Mouse (Mus musculus) intestine, postnatal 0 days (tissue): ENCODE measurements around the gene Litaf. TPM values are rescaled to one million over a fixed set of nuclear protein-coding genes. Genes with fewer than 3 reads are reported as not detected.

Experiments
- ATAC-seq: fragments of 200-750 bp; cut with Nextera tagmentation; 2 replicates; pipeline ENCODE4 v1.8.0; 2017; ENCODE audit warnings: mild to moderate bottlenecking, moderate TSS enrichment, moderate library complexity
- H3K27ac ChIP-seq: fragments of 300-500 bp; sonication (generic); 2 replicates; pipeline ENCODE4 v1.5.1; 2014; ENCODE audit warnings: mild to moderate bottlenecking, low read depth, low read length, moderate library complexity
- H3K27me3 ChIP-seq: fragments of 300-500 bp; sonication (generic); replicated peaks from 2 replicates; pipeline ENCODE4 v1.6.1; 2014; ENCODE audit warnings: low read length, mixed read lengths; ENCODE audit not compliant: control insufficient read depth, insufficient read depth
- H3K36me3 ChIP-seq: fragments of 300-500 bp; sonication (generic); 2 replicates; pipeline ENCODE4 v1.6.1; 2014; ENCODE audit warnings: mild to moderate bottlenecking, moderate library complexity; ENCODE audit not compliant: control insufficient read depth, insufficient read depth
- H3K4me1 ChIP-seq: fragments of 300-500 bp; sonication (generic); replicated peaks from 2 replicates; pipeline ENCODE4 v1.6.1; 2014; ENCODE audit warnings: antibody characterized with exemption, low read length, mixed read lengths; ENCODE audit not compliant: control insufficient read depth, insufficient read depth
- H3K4me2 ChIP-seq: fragments of 300-500 bp; sonication (generic); replicated peaks from 2 replicates; pipeline ENCODE4 v1.6.1; 2014; ENCODE audit warnings: low read depth, mild to moderate bottlenecking, moderate library complexity
- H3K4me3 ChIP-seq: fragments of 300-500 bp; sonication (generic); 2 replicates; pipeline ENCODE4 v1.5.1; 2014; ENCODE audit warnings: low read depth, low read length
- H3K9ac ChIP-seq: fragments of 300-500 bp; sonication (generic); 2 replicates; pipeline ENCODE4 v1.6.1; 2014; ENCODE audit warnings: mild to moderate bottlenecking, low read depth, low read length
- H3K9me3 ChIP-seq: fragments of 300-500 bp; sonication (generic); 2 replicates; pipeline ENCODE4 v1.6.1; 2016; ENCODE audit warnings: mixed run types; ENCODE audit not compliant: control insufficient read depth
- CTCF ChIP-seq: sonication (generic); IDR thresholded peaks from 2 replicates; pipeline ENCODE4 v1.5.1; 2016; ENCODE audit warnings: low read depth, mild to moderate bottlenecking, control low read depth, antibody characterized with exemption, moderate library complexity
- WGBS: fragments of 180-500 bp; shearing (Covaris S2); extraction: QIAGEN DNeasy Blood & Tissue Kit; methylation state at CpG from one replicate; pipeline ENCODE4 v1.1.7; 2014; 5-methylcytosine and 5-hydroxymethylcytosine counted together
- polyA plus RNA-seq: library from polyadenylated mRNA; unstranded; fragments of >200 nt; fragmentation: Nextera tagmentation; extraction: Ambion mirVana; gene quantifications from 2 replicates; pipeline ENCODE4 v1.2.1, GENCODE M21; 2015

The Litaf gene
- polyA plus RNA-seq, 1 experiment from 2014 or later, result 168 TPM

DNA sequence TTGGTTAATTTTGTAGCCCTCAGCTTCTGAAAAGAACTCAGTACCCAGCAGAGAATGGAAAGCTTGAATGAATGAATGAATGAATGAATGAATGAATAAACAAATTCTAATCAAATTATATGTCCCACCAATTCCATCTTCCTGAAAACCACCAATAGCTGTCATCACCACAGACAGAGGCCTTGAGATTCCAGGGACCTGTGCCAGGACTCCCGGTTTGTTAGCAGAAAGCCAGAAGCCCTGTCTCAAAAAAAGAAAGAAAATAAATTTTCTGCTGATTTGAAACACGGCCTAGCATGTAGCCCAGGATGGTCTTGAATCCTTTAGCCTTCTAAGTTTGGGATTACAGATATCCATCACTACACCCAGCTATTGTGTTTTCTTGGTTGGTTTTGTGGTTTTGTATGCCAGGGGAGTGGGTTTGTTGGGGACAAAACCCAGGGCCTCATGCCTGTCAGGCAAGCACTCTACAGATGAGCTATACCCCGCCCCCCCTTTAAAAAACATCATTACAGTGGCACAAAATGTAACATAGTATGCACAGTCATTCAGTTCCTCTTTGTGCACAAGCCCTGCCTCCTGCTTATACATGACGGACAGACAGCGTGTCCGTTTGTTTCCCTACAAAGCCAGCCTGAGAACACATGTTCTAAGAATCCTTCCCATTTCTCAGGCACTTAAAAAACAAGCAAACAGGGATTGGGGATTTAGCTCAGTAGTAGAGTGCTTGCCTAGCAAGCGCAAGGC lies 120.4 kb downstream of the Litaf start:
- no peaks in the 10 kb centered on the region for H3K4me1 ChIP-seq
- no peak overlapping the region for H3K4me3 ChIP-seq
- no peak overlapping the region for H3K9ac ChIP-seq
- no peaks in the 10 kb centered on the region for H3K36me3 ChIP-seq
- 71% methylated on average over 7 of the region's 7 CpGs for WGBS
- H3K27me3 ChIP-seq, result no peaks in the 10 kb centered on the region
- no peak overlapping the region for H3K27ac ChIP-seq
- ATAC-seq, result no peak
- no peaks in the 10 kb centered on the region for H3K9me3 ChIP-seq
- no peak overlapping the region for H3K4me2 ChIP-seq
- no peak for TF ChIP-seq CTCF

DNA sequence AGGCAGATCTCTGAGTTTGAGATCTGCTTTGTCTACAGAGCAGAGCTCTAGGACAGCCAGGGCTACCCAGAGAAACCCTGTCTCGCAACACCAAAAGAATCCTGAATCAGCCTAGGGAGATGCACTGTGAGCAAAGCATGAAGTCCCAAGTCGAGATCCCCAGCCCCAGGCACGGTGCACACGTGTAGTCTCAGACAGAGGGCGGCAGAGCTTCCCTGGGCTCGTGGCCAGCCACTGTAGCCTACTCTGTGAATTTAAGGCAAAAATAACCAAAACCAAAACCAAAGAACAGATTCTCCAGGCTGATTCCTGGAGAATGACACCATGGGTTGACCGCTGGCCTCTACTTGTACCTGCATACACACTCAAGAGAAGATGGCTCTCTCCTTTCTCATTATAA lies 121.4 kb downstream of the Litaf start:
- Histone ChIP-seq H3K9me3 (no peaks in the 10 kb centered on the region), H3K4me1 (no peaks in the 10 kb centered on the region), H3K9ac (no peak overlapping the region), H3K27ac (no peak overlapping the region), H3K36me3 (no peaks in the 10 kb centered on the region), H3K4me2 (no peak overlapping the region), H3K4me3 (no peak overlapping the region), H3K27me3 (no peaks in the 10 kb centered on the region)
- WGBS, result 82% methylated on average over 7 of the region's 7 CpGs
- TF ChIP-seq CTCF, result peak; percentile 17; the same call in 1 of the 2 replicates
- ATAC-seq, result no peak

DNA sequence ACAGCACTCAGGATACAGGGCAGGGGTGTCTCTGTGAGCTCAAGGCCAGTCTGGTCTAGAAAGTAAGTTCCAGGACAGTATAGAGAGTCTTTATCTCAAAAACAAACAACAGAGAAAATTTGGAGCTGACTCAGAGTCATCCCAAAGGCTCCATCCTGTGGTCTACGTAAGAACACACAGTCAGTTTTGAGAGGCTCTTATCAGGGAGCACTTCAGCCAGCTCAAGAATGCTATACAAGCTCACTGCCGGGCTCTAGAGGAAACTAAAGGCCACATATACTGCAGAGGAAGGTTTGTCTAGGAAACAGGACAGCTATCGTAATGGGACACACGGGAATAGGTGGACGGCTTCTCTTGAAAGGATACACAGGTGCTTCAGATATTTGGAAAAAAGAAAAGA lies 122.7 kb downstream of the Litaf start:
- peak; percentile 41 for TF ChIP-seq CTCF
- no peaks in the 10 kb centered on the region for H3K27me3 ChIP-seq
- 56% methylated on average over 5 of the region's 5 CpGs for WGBS

DNA sequence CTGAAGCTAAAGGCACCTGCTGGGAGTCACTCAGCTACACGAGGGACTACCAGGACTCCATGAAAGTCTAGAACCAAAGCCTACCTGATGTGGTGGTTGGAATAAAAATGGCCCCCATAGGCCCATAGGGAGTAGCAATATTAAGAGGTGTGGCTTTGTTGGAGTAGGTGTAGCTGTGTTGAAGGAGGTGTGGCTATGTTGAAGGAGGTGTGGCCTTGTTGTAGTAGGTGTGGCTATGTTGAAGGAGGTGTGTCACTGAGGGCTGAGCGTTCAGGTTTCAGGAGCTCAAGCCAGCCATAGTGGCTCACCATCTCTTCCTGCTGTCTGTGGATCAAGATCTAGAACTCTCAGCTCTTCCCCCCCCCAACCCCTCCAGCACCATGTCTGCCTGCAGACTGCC lies 125.3 kb downstream of the Litaf start:
- no peak overlapping the region for H3K27ac ChIP-seq
- no peak for ATAC-seq
- H3K4me2 ChIP-seq, result no peak overlapping the region
- H3K4me1 ChIP-seq, result no peaks in the 10 kb centered on the region
- no peaks in the 10 kb centered on the region for H3K9me3 ChIP-seq
- H3K27me3 ChIP-seq, result no peaks in the 10 kb centered on the region
- H3K36me3 ChIP-seq, result no peaks in the 10 kb centered on the region
- no peak overlapping the region for H3K9ac ChIP-seq
- no peak overlapping the region for H3K4me3 ChIP-seq
- 90% methylated on average over 2 of the region's 2 CpGs for WGBS
- no peak for TF ChIP-seq CTCF

More for the DNA sequence above, 122.7 kb downstream of the Litaf start:
- Histone ChIP-seq H3K4me1 (no peaks in the 10 kb centered on the region), H3K27ac (no peak overlapping the region), H3K4me2 (no peak overlapping the region), H3K9me3 (no peaks in the 10 kb centered on the region), H3K36me3 (no peaks in the 10 kb centered on the region), H3K4me3 (no peak overlapping the region), H3K9ac (no peak overlapping the region)
- no peak for ATAC-seq

DNA sequence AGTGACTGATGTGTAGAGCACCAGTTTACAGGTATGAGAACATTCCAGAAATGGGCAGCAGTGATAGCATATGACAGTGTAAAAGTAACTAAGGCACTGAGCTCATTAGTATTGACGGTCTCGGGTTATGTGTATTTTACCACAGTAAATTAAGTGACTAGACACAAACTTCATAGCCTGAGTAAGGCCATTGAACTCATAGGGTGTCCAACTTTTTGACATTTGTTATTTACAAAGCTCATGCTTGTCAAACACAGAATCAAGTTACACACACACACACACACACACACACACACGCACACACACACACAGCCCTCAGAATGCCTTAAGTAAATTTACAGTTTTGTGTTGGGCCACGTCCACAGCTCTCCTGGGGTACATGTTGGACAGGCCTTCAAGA lies 126.0 kb downstream of the Litaf start:
- 76% methylated on average over 4 of the region's 4 CpGs for WGBS
- H3K27me3 ChIP-seq, result no peaks in the 10 kb centered on the region
- no peaks in the 10 kb centered on the region for H3K9me3 ChIP-seq
- no peak overlapping the region for H3K4me3 ChIP-seq
- no peak for TF ChIP-seq CTCF
- no peak overlapping the region for H3K27ac ChIP-seq
- no peak overlapping the region for H3K4me2 ChIP-seq
- H3K9ac ChIP-seq, result no peak overlapping the region
- no peaks in the 10 kb centered on the region for H3K36me3 ChIP-seq
- no peak for ATAC-seq
- no peaks in the 10 kb centered on the region for H3K4me1 ChIP-seq

DNA sequence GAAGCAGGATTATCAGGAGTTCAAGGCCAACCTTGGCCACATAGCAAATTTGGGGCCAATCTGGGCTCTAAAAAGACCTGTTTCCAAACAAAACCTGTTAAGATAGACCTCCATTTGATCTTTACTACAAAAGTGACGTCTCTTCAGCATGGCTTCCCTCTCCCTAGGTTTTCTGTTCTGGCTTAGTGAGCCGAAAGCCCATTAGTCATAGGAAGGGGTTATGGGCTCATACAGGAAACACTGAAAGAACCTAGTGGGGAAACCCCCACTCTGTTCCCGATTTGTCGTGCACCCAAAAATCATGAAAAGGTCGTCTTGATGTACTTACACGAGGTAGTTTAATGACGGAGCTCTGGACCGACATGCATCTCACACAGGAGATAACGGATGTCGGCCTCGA lies 128.5 kb downstream of the Litaf start:
- no peaks in the 10 kb centered on the region for H3K4me1 ChIP-seq
- ATAC-seq, result no peak
- no peak overlapping the region for H3K9ac ChIP-seq
- H3K27me3 ChIP-seq, result no peaks in the 10 kb centered on the region
- no peaks in the 10 kb centered on the region for H3K36me3 ChIP-seq
- 68% methylated on average over 11 of the region's 11 CpGs for WGBS
- no peaks in the 10 kb centered on the region for H3K9me3 ChIP-seq
- H3K4me2 ChIP-seq, result no peak overlapping the region
- TF ChIP-seq CTCF, result no peak
- no peak overlapping the region for H3K4me3 ChIP-seq
- no peak overlapping the region for H3K27ac ChIP-seq
